In the genomic region with DNA sequence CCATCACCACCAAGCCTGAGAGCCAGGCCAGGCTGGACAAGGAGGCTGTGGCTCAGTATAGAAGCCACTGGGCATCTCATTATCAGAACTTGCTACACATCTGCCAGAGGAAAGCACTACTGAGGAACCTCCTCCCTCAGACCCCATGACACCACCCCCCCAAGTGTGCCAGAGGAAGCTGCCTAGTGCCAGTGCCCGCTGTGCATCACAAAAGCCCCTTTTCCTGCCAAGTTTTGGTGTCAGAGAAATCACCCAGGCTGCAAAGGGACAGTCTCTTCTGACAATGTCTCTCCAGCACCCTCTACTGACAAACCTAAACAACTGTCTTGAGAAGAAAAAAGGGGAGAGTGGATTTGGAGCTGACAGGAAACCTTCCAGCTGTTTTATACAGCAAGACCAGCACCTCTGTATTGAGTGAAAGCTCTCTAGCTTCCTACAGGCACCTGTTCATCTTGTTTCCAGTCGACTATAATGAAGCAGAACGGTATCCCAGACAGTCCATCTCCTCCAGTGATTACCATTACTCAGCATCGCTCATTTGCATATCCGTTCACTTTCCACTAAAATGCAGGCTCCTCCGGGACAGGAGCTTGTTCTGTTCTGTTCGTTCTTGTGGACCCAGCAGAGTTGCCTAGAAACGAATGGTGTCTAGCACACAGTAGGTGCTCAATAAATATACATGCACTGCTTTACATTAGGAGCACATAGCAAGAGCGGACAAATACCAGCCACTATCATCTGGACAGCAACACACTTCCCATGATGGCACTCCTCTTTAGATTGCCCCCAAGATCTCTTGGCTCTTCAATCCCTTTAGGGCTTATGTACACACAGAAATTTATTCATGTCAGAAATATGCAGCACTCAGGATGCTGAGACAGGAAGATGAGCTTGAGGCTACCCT, we compare ENCODE assay signal across 8 mouse cellular contexts. TPM values are rescaled to one million over a fixed set of nuclear protein-coding genes. Genes with fewer than 3 reads are reported as not detected.
A peak's percentile ranks its signal among the peaks of the same experiment; 100 is the strongest.
DNase-seq lines count a peak whose midpoint lies in the region; ATAC-seq and TF ChIP-seq lines count a peak whose summit lies in the region.
"Had no signal": no experiment of that assay in that cellular context is flagged by ENCODE, and none has a peak within 500 bp of the region (broad histone marks: within the 10 kb centered on the region; RNA-seq: fewer than 3 reads in every experiment).

No protein-coding gene starts in this region.

- TF ChIP-seq CTCF in CH12.LX (conservative IDR thresholded peaks at IDR 0.05 in 1 of 2, IDR thresholded peaks at IDR 0.05 in 1 of 2; ENCODE audit: low read depth in 2 of 2, low read length in 2 of 2), result peak in 1 of 2 experiments; percentile 63; a peak in 2 of 4 replicates

- in situ Hi-C loops in CH12.LX (cut with MboI; ENCODE audit: low pct_ligation_motif_present, low pct_unique_long_range_greater_than_20kb, low sequenced_read_pairs), result loop anchor here (25.0 kb wide), 1 partner anchor 104 kb away; no protein-coding TSS in a partner anchor

- no peak overlapping the region for H3K4me3 ChIP-seq in CH12.LX (replicated peaks in 1 of 3; ENCODE audit: low read depth in 2 of 3, low read length in 2 of 3, poor library complexity in 1 of 3)
- H3K4me3 ChIP-seq in neural tube, embryonic 14.5 days (ENCODE audit: low read depth, low read length), result no peak overlapping the region

- intact Hi-C loops in left cerebral cortex, postnatal 10 days (cut with DNase I), result loop anchor here (5.0 kb wide), 1 partner anchor 289 kb away; no protein-coding TSS in a partner anchor

- peak; percentile 87 for ATAC-seq in neural tube, embryonic 14.5 days (ENCODE audit: low read depth)

- no peaks in the 10 kb centered on the region for H3K9me3 ChIP-seq in CH12.LX (replicated peaks; ENCODE audit: low read length)
- no peaks in the 10 kb centered on the region for H3K9me3 ChIP-seq in neural tube, embryonic 14.5 days (ENCODE audit: control insufficient read depth, low read length)

- no peak overlapping the region for H3K27ac ChIP-seq in CH12.LX (ENCODE audit: insufficient read depth, low read depth)
- peak overlapping the region; percentile 39; the same call in 1 of the 2 replicates for H3K27ac ChIP-seq in neural tube, embryonic 14.5 days (ENCODE audit: low read depth, low read length)

- TF ChIP-seq POLR2A in CH12.LX (IDR thresholded peaks at IDR 0.05; ENCODE audit: low read depth, low read length), result no peak

- dilution Hi-C loops in CH12.LX (cut with MboI; ENCODE audit: extremely low pct_ligation_motif_present, extremely low pct_unique_long_range_greater_than_20kb, low sequenced_read_pairs), result no loop called here

- no peaks in the 10 kb centered on the region for H3K79me2 ChIP-seq in CH12.LX (replicated peaks; ENCODE audit: control insufficient read depth, extremely low read depth, insufficient read depth, poor library complexity, severe bottlenecking)

- no peak for TF ChIP-seq EP300 in CH12.LX (IDR thresholded peaks at IDR 0.05; ENCODE audit: low read length)

- peak; percentile 37 for DNase-seq in CH12.LX (ENCODE audit: extremely low read depth)
- DNase-seq in MN1 (ENCODE audit: low spot score), result peak; percentile 42
- DNase-seq in embryo, embryonic 10.5 days (ENCODE audit: low spot score), result peak; percentile 52
- peak; percentile 30 for DNase-seq in induced T-regulatory cell, adult 2 months (ENCODE audit: low read depth)
- peak; percentile 53 to 78 for DNase-seq in left cerebral cortex, postnatal 10 days (ENCODE audit: extremely low spot score in 1 of 2, low spot score in 2 of 2)
- DNase-seq in spleen, adult 18-20 months, result no peak

- no peaks in the 10 kb centered on the region for H3K27me3 ChIP-seq in CH12.LX (replicated peaks)
- H3K27me3 ChIP-seq in neural tube, embryonic 14.5 days (ENCODE audit: control insufficient read depth, insufficient read depth, low read length), result no peaks in the 10 kb centered on the region

- WGBS in neural tube, embryonic 14.5 days, result 52% methylated on average over 9 of the region's 9 CpGs

- H3K4me2 ChIP-seq in CH12.LX (ENCODE audit: insufficient read depth, low read depth, poor library complexity, severe bottlenecking), result no peak overlapping the region
- no peak overlapping the region for H3K4me2 ChIP-seq in neural tube, embryonic 14.5 days (ENCODE audit: low read depth, low read length)

- peaks cover 26 to 76% of the 10 kb centered on the region in 2 experiments for H3K36me3 ChIP-seq in CH12.LX (replicated peaks in 1 of 2; ENCODE audit: control insufficient read depth in 1 of 2, insufficient read depth in 1 of 2, low read length in 1 of 2)
- peaks cover 16% of the 10 kb centered on the region for H3K36me3 ChIP-seq in neural tube, embryonic 14.5 days (ENCODE audit: control insufficient read depth, insufficient read depth, low read length)

- H3K4me1 ChIP-seq in CH12.LX (ENCODE audit: control insufficient read depth in 1 of 2, insufficient read depth in 2 of 2), result no peaks in the 10 kb centered on the region
- H3K4me1 ChIP-seq in neural tube, embryonic 14.5 days (ENCODE audit: control insufficient read depth, insufficient read depth, low read length), result no peaks in the 10 kb centered on the region

- no peak overlapping the region for H3K9ac ChIP-seq in CH12.LX (ENCODE audit: insufficient read depth, low read depth)
- no peak overlapping the region for H3K9ac ChIP-seq in neural tube, embryonic 14.5 days (replicated peaks; ENCODE audit: low read depth, low read length)

- TF ChIP-seq RAD21 in CH12.LX (IDR thresholded peaks at IDR 0.05; ENCODE audit: low read depth, low read length), result peak; percentile 41

TF ChIP-seq in CH12.LX, 34 proteins besides CTCF, POLR2A, EP300 and RAD21:
- TF ChIP-seq POLR2AphosphoS2 (IDR thresholded peaks at IDR 0.05; ENCODE audit: low read depth, low read length), result 0 out of 2 replicates have a peak, but pooled peaks have one; percentile 21
- peak; percentile 44 for TF ChIP-seq SMC3 (IDR thresholded peaks at IDR 0.05; ENCODE audit: low read depth, low read length)
- no peak for TF ChIP-seq GABPA (IDR thresholded peaks at IDR 0.05; ENCODE audit: insufficient replicate concordance, low read depth, low read length)
TF ChIP-seq in CH12.LX: peak in this region for 2.

RNA-seq across cellular contexts. Expression of gene Snrpb, which starts 12.6 kb away (rescaled TPM):
- total RNA-seq in CH12.LX (2012; rRNA removed) (422 and 534 TPM in 2 replicates), CH12.LX (2014; rRNA removed) (515 and 524 TPM in 2 replicates)
- polyA plus RNA-seq in CH12.LX (2012; ENCODE audit: insufficient read length, low read depth), result 318 and 413 TPM in 2 replicates
- total RNA-seq in left cerebral cortex, postnatal 10 days (2021), result 100 to 1,000 TPM; 108 to 112 TPM
- polyA plus RNA-seq in neural tube, embryonic 14.5 days (2014; fragmentation: Nextera tagmentation; extraction: Ambion mirVana), result 299 and 315 TPM in 2 replicates

RNA-seq across cellular contexts. Expression of gene Tmc2, which starts 28.4 kb away (rescaled TPM):
- total RNA-seq in CH12.LX (2012; rRNA removed) (not detected in 2 replicates), CH12.LX (2014; rRNA removed) (not detected in 2 replicates)
- polyA plus RNA-seq in CH12.LX (2012; ENCODE audit: insufficient read length, low read depth), result not detected in 2 replicates
- not detected for total RNA-seq in left cerebral cortex, postnatal 10 days (2021)
- 0.05 TPM in 1 of 2 replicates, not detected in the other for polyA plus RNA-seq in neural tube, embryonic 14.5 days (2014; fragmentation: Nextera tagmentation; extraction: Ambion mirVana)
- polyA plus RNA-seq: gonadal fat pad, adult 2 months had no signal

RNA-seq across cellular contexts. Expression of gene Tgm6, which starts 54.3 kb away (rescaled TPM):
- not detected in 2 replicates for total RNA-seq in CH12.LX (2012; rRNA removed)
- not detected in 2 replicates for total RNA-seq in CH12.LX (2014; rRNA removed)
- 0.08 and 0.09 TPM in 2 replicates for polyA plus RNA-seq in CH12.LX (2012; ENCODE audit: insufficient read length, low read depth)
- total RNA-seq in left cerebral cortex, postnatal 10 days (2021), result 1 to 10 TPM in 1 of 2 experiments, under 1 TPM in 1; 0.39 to 1.1 TPM
- 0.11 TPM in 1 of 2 replicates, not detected in the other for polyA plus RNA-seq in neural tube, embryonic 14.5 days (2014; fragmentation: Nextera tagmentation; extraction: Ambion mirVana)
- polyA plus RNA-seq: gonadal fat pad, adult 2 months had no signal

Comparison
In these comparisons a context has a peak if more than half of its experiments do, and no peak if none do; other contexts are left out.
1. DNase-seq: peak in CH12.LX (single experiment), MN1 (single experiment), embryo, embryonic 10.5 days (single experiment), induced T-regulatory cell, adult 2 months (single experiment) and left cerebral cortex, postnatal 10 days (2 of 2); none in spleen, adult 18-20 months (0 of 2).